Mouse (Mus musculus) embryonic facial prominence, embryonic 12.5 days (tissue): ENCODE data around the gene Tex47. TPM values are rescaled to one million over a fixed set of nuclear protein-coding genes. Genes with fewer than 3 reads are reported as not detected.

Source experiments
- ATAC-seq: fragments of 200-750 bp; cut with Nextera tagmentation; 2 replicates; pipeline ENCODE4 v1.8.0; 2017; ENCODE audit not compliant: insufficient number of reproducible peaks, insufficient read depth, low FRiP score, low TSS enrichment
- H3K27ac ChIP-seq: fragments of 300-500 bp; sonication (generic); 2 replicates; pipeline ENCODE4 v1.5.1; 2016; ENCODE audit warnings: mild to moderate bottlenecking
- H3K27me3 ChIP-seq: fragments of 300-500 bp; sonication (generic); 2 replicates; pipeline ENCODE4 v1.6.1; 2016; ENCODE audit warnings: mild to moderate bottlenecking, moderate library complexity
- H3K36me3 ChIP-seq: fragments of 300-500 bp; sonication (generic); 2 replicates; pipeline ENCODE4 v1.6.1; 2016; ENCODE audit warnings: mild to moderate bottlenecking
- H3K4me1 ChIP-seq: fragments of 300-500 bp; sonication (generic); 2 replicates; pipeline ENCODE4 v1.6.1; 2016
- H3K4me2 ChIP-seq: fragments of 300-500 bp; sonication (generic); replicated peaks from 2 replicates; pipeline ENCODE4 v1.6.1; 2016; ENCODE audit warnings: mild to moderate bottlenecking, moderate library complexity
- H3K4me3 ChIP-seq: fragments of 300-500 bp; sonication (generic); 2 replicates; pipeline ENCODE4 v1.5.1; 2016; ENCODE audit warnings: mild to moderate bottlenecking
- H3K9ac ChIP-seq: fragments of 300-500 bp; sonication (generic); 2 replicates; pipeline ENCODE4 v1.6.1; 2016; ENCODE audit warnings: mild to moderate bottlenecking, moderate library complexity
- H3K9me3 ChIP-seq: fragments of 300-500 bp; sonication (generic); 2 replicates; pipeline ENCODE4 v1.6.1; 2016; ENCODE audit warnings: mild to moderate bottlenecking, moderate library complexity
- WGBS: fragments of 180-500 bp; shearing (Covaris S2); methylation state at CpG from one replicate; pipeline ENCODE4 v1.1.7; 2016; 5-methylcytosine and 5-hydroxymethylcytosine counted together
- polyA plus RNA-seq: library from polyadenylated mRNA; unstranded; fragments of >200 nt; fragmentation: Nextera tagmentation; extraction: Ambion mirVana; gene quantifications from 2 replicates; pipeline ENCODE4 v1.2.1, GENCODE M21; 2016

The Tex47 gene
- polyA plus RNA-seq, result 0.15 TPM in 1 of 2 replicates, not detected in the other

- Histone ChIP-seq H3K4me1 (no peaks in the 10 kb centered on the region), H3K9ac (no peak within 1 kb of the TSS), H3K9me3 (no peaks in the 10 kb centered on the region), H3K4me3 (no peak within 1 kb of the TSS), H3K4me2 (no peak within 1 kb of the TSS), H3K27me3 (no peaks in the 10 kb centered on the region), H3K27ac (no peak within 1 kb of the TSS), H3K36me3 (no peaks in the 10 kb centered on the region)
- WGBS, result 74% methylated on average over 1 of the region's 1 CpGs
- ATAC-seq, result no peak
These were observed at the start of gene Tex47 for GRCm38 (mm10) chr5:7303819-7304218. TSS of gene Tex47 (plus strand) at chr5:7304119.

GRCm38 (mm10) chr5:7276659-7277455, 27.1 kb upstream of the Tex47 start:
- no peaks in the 10 kb centered on the region for H3K27me3 ChIP-seq
- no peak overlapping the region for H3K4me2 ChIP-seq
- H3K27ac ChIP-seq, result no peak overlapping the region
- ATAC-seq, result no peak
- no peaks in the 10 kb centered on the region for H3K4me1 ChIP-seq
- no peaks in the 10 kb centered on the region for H3K36me3 ChIP-seq
- no peaks in the 10 kb centered on the region for H3K9me3 ChIP-seq
- H3K9ac ChIP-seq, result no peak overlapping the region
- 85% methylated on average over 7 of the region's 7 CpGs for WGBS
- no peak overlapping the region for H3K4me3 ChIP-seq

GRCm38 (mm10) chr5:7284336-7284735, 19.6 kb upstream of the Tex47 start:
- Histone ChIP-seq H3K36me3 (no peaks in the 10 kb centered on the region), H3K27ac (no peak overlapping the region), H3K4me1 (no peaks in the 10 kb centered on the region), H3K9me3 (no peaks in the 10 kb centered on the region), H3K9ac (no peak overlapping the region), H3K27me3 (no peaks in the 10 kb centered on the region), H3K4me2 (no peak overlapping the region), H3K4me3 (no peak overlapping the region)
- ATAC-seq, result no peak
- 85% methylated on average over 1 of the region's 1 CpGs for WGBS

- Histone ChIP-seq H3K9me3 (no peaks in the 10 kb centered on the region), H3K4me3 (no peak overlapping the region), H3K4me1 (no peaks in the 10 kb centered on the region), H3K9ac (no peak overlapping the region), H3K36me3 (no peaks in the 10 kb centered on the region), H3K27ac (no peak overlapping the region), H3K27me3 (no peaks in the 10 kb centered on the region), H3K4me2 (no peak overlapping the region)
- 67% methylated on average over 1 of the region's 1 CpGs for WGBS
- ATAC-seq, result no peak
These were observed 950 bp upstream of the Tex47 start for GRCm38 (mm10) chr5:7302969-7303368.

- no peak overlapping the region for H3K27ac ChIP-seq
- H3K4me2 ChIP-seq, result no peak overlapping the region
- H3K4me3 ChIP-seq, result no peak overlapping the region
- 83% methylated on average over 4 of the region's 4 CpGs for WGBS
- H3K27me3 ChIP-seq, result no peaks in the 10 kb centered on the region
- H3K4me1 ChIP-seq, result no peaks in the 10 kb centered on the region
- no peak overlapping the region for H3K9ac ChIP-seq
- H3K36me3 ChIP-seq, result no peaks in the 10 kb centered on the region
- H3K9me3 ChIP-seq, result no peaks in the 10 kb centered on the region
- no peak for ATAC-seq
These were observed 21.7 kb downstream of the Tex47 start for GRCm38 (mm10) chr5:7325594-7325993.

- Histone ChIP-seq H3K27ac (no peak within 1 kb of the TSS), H3K4me3 (peak within 1 kb of the TSS; percentile 57), H3K4me2 (peak within 1 kb of the TSS; percentile 92), H3K4me1 (no peaks in the 10 kb centered on the region), H3K9me3 (no peaks in the 10 kb centered on the region), H3K27me3 (no peaks in the 10 kb centered on the region), H3K9ac (peak within 1 kb of the TSS; percentile 51), H3K36me3 (no peaks in the 10 kb centered on the region)
- WGBS, result under 1% methylated on average over 50 of the region's 50 CpGs
- ATAC-seq, result peak; percentile 93
These were observed 40.5 kb downstream of the Tex47 start, which contains the start of gene Zfp804b for GRCm38 (mm10) chr5:7344145-7345010. TSS of gene Zfp804b (minus strand) at chr5:7344756.

GRCm38 (mm10) chr5:7345011-7345389, 41.1 kb downstream of the Tex47 start:
- no peak overlapping the region for H3K9ac ChIP-seq
- no peaks in the 10 kb centered on the region for H3K4me1 ChIP-seq
- whole genome bisulfite sequencing, result 0% methylated on average over 11 of the region's 11 CpGs
- peak; percentile 58 for ATAC-seq
- H3K4me3 ChIP-seq, result peak overlapping the region; percentile 57
- H3K4me2 ChIP-seq, result peak overlapping the region; percentile 92
- no peaks in the 10 kb centered on the region for H3K36me3 ChIP-seq
- H3K9me3 ChIP-seq, result no peaks in the 10 kb centered on the region
- no peak overlapping the region for H3K27ac ChIP-seq
- no peaks in the 10 kb centered on the region for H3K27me3 ChIP-seq

Other genes with a start within 250 kb of the Tex47 start
- 0.27 and 0.29 TPM in 2 replicates for gene Zfp804b, start 40.6 kb downstream of the Tex47 start, polyA plus RNA-seq